Mouse (Mus musculus) E14TG2a.4 (cell line): ENCODE measurements around the gene Olfr67.

Source experiments
- CTCF ChIP-seq: conservative IDR thresholded peaks from 2 replicates; pipeline ENCODE4 v1.5.1; 2014; ENCODE audit warnings: low read length
- POU5F1 ChIP-seq: IDR thresholded peaks from 2 replicates; pipeline ENCODE4 v1.6.1; 2014; ENCODE audit warnings: low read length, borderline replicate concordance

GRCm38 (mm10) chr7:103827808-103828207 is 36.2 kb upstream of the Olfr67 start, which contains the start of gene Hbb-bs:
- TF ChIP-seq CTCF (no peak), POU5F1 (no peak)
